Mouse (Mus musculus) E14TG2a.4 (cell line): ENCODE results near the gene Morn3.
A peak's percentile ranks its signal among the peaks of the same experiment; 100 is the strongest.

Experiments
- CTCF ChIP-seq: conservative IDR thresholded peaks from 2 replicates; pipeline ENCODE4 v1.5.1; 2014; ENCODE audit warnings: low read length
- NANOG ChIP-seq: IDR thresholded peaks from 2 replicates; pipeline ENCODE4 v1.6.1; 2014; ENCODE audit warnings: borderline replicate concordance, low read length, mixed read lengths
- POU5F1 ChIP-seq: IDR thresholded peaks from 2 replicates; pipeline ENCODE4 v1.6.1; 2014; ENCODE audit warnings: low read length, borderline replicate concordance

GRCm38 (mm10) chr5:123080510-123080909, 33.7 kb upstream of the Morn3 start:
- peak; percentile 36 for TF ChIP-seq CTCF
- no peak for TF ChIP-seq NANOG
- no peak for TF ChIP-seq POU5F1
